Mouse (Mus musculus): ENCODE data around the gene Atp6ap1. TPM values are rescaled to one million over a fixed set of nuclear protein-coding genes. Genes with fewer than 3 reads are reported as not detected.

The Atp6ap1 gene
- polyA plus RNA-seq (2014; fragmentation: Illumina TruSeq; extraction: RNeasy Lipid Tissue Mini Kit (QIAGEN cat#74804); ENCODE audit: insufficient read depth, low read depth, low replicate concordance) = 155 TPM

DNA sequence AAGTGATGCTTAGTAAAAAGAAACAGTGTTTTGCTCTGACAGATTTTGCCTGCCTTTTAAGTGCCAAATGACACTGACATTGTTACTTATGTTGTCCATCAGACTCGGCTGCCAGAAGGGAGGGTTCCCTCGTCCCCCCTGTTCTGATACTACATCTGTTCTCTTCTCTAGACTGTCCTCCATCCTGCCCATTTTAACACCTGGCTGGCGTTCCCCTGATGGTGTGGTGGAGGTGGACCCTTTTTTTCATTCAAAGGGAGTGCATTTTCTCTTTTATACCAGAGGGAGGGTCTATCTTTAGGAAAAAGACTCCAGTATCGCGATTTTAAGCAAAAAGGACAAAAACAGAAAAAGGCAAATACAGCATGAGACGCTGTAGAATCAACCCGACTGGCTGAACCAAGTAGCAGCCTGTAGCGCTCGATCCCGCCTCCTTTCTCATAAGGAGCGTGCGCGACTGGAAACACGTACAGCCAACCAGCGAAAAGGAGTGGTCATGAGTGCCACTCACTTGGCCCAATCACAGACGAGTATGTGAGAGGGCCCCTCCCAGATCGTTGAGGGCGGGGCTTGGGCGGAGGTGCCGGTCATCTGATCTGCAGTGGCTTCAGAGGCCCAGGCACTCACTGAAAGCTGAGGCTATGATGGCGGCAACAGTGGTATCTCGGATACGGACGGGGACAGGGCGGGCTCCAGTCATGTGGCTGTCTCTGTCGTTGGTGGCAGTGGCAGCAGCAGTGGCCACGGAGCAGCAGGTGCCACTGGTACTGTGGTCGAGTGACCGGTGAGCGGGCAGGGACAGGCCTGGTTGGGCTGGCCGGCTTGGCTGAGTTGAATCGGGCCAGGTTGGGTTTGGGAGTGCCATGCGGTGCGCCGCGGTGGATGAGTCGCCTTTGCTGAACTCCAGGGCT is at the start of gene Atp6ap1:
Gene Atp6ap1, plus strand, starts transcription at position 560 of the 911 bp plus-strand sequence.

DNA sequence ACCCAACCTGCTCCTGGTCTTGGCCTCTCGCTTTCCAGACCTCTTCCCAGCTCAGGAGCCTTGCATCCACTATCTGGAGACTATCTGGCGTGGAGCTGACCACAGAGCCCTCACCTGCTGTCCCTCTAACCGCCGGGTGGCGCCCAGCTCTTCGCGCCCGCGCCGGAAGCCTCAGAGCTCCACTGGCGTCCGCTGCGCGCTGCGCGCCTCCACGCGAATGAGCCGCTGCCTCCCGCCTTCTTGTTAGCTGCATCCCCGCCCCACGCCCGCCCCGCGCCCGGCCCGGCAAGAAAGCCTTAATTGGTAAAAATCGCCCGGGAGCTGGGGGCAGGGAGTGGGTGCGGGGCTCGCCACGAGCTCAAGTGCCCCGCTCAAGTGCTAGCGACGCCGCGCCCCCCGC is 47.3 kb upstream of the Atp6ap1 start, which contains the start of gene Flna:
Gene Flna, minus strand, starts transcription at position 206 of the 400 bp plus-strand sequence.

DNA sequence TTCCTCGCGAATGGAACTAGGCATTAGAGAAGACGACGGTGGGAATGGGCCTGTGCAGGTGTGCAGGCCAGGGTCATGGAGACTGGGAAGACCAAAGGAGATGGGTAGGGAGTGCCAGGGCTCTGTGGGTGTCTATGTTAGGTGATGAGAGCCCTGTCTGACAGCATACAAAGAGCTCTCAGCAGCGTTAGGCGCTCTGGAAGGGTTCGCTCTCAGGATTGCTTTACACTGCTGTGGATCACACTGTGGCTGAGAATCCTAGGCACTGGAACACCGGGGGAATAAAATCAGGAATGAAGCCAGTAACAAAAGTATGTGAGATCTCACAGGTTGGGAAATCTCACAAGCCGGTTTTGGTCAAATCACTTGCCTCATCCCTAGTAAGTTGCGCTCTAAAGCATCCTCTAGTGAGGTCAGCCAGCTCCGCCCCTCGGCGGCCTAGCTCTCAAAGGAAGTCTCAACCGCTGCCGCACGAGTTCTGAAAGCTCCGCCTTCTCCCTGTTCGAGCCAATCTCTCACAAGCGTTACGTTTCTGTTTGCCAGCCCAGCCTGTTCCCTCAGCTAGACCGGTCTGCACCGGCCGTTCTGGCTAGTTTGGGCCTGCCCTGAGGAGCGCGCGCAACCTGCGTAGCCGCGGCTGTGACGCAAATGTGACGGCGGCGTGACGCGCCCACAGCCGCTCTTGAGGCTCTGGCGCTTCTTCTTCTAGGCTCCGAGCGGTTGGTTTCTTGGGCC is 42.6 kb upstream of the Atp6ap1 start, which contains the start of gene Emd:
Gene Emd, plus strand, starts transcription at position 535 of the 735 bp plus-strand sequence.

DNA sequence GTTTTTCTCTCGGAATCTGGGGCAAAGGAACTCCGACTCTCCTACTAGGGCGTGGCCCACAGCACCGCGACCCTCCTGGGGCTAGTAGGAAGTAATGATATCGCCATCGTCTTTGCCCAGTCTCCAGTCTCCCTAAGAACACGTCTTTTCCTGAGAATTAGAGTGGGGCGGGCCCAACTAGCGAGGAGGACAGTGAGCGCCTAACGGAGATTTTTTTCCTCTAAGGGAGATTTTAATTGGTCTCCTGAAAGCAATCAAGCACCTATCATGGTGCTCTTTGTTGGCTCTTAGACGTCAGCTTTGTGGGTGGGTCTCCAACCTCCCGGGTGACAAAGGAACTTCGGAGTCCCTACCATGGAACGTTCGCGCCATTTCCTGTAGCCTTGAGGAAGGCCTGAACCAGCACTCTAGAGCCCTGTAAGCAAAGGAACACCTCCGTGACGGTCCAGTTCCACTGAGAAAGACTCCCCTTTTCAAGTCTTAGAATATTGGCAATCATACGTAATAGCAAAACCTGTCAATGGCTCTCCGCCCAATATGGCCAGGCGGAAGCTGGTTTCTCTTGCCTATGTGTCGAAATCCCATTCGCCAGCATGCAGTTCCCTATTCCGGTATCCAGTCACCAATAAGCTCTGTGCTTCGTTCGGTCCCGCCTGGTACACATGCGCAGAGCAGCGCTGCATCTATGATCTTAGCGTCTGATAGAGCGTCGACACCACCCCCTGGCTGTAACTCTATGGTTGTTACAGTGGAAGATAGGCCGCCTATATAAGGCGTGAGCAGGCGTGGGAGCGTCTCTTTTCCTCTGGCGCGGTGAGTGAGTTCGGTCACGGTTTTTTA is 26.6 kb upstream of the Atp6ap1 start, which contains the start of gene Rpl10:
Gene Rpl10, plus strand, starts transcription at position 751 of the 840 bp plus-strand sequence.

DNA sequence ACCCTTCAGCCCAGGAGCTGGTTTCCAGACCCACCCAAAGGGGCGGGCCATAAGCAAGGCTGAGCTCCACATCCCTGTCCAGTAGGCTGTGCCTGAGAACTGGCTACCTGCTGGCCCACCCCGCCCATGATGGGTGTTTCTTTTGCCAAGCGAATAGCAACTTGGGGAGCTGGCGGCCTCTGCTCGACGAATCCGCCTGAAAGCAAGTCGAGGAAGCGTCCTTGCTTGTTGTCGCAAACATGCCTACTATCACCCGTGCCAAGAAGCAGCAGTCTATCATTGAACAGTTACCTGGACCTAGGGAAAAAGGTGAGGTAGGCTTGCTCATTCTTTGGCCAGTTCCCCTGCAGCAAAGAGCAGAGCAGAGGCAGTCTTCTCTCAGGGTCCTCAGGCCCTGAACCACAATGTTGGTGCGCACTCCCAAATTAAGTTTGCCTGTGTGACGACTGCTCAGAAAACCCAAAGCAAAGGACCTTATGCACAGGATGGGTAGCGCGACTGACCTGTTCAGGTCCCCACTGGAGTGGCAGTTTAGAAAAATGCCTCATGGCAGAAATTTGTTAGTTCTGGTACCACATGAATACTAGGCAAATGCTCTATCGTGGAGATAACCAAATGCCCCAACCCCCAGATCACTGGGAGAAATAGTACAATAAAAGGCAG is 15.0 kb upstream of the Atp6ap1 start, which contains the start of the genes Taz and Dnase1l1:
Gene Taz, plus strand, starts transcription at position 181 of the 663 bp plus-strand sequence.
Gene Dnase1l1, minus strand, starts transcription at position 606 of the 663 bp plus-strand sequence.

DNA sequence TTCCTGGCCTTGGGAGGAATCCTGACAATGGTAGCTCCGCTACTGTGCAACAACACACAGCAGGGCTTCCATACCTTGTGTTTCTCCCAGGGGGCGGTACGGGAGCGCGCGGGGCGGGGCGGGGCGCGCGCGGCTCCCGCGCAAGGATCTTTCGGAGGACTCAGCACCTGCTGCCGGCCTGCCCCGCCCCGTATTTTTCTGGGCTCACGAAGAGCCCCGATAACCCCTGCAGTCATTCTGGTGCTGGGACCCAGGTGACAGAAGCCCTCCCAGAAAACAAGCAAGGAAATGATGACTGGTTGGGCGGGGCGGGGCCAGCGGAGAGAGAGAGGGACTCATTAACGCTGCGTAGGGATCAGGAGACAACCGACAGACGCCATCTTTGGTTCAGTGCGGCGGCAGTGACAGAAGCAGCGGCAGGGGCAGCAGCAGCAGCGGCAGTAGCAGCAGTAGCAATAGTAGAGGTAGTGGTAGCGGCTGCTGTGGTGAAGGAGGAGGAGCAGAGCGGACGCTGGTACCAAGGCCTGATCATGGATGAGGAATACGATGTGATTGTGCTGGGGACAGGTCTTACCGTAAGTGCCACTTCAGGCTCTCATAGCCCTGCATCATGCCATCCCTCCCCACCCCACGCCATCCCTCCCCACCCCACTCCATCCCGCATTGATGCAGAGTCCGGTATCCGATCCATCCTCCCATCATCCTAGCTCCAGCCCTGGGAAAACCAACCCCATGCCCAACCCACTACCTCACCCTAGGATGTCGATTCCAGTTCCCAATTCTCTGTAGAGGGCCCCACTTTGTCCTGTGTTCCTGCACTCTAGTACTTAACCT is 8.2 kb downstream of the Atp6ap1 start, which contains the start of gene Gdi1:
Gene Gdi1, plus strand, starts transcription at position 132 of the 834 bp plus-strand sequence.

DNA sequence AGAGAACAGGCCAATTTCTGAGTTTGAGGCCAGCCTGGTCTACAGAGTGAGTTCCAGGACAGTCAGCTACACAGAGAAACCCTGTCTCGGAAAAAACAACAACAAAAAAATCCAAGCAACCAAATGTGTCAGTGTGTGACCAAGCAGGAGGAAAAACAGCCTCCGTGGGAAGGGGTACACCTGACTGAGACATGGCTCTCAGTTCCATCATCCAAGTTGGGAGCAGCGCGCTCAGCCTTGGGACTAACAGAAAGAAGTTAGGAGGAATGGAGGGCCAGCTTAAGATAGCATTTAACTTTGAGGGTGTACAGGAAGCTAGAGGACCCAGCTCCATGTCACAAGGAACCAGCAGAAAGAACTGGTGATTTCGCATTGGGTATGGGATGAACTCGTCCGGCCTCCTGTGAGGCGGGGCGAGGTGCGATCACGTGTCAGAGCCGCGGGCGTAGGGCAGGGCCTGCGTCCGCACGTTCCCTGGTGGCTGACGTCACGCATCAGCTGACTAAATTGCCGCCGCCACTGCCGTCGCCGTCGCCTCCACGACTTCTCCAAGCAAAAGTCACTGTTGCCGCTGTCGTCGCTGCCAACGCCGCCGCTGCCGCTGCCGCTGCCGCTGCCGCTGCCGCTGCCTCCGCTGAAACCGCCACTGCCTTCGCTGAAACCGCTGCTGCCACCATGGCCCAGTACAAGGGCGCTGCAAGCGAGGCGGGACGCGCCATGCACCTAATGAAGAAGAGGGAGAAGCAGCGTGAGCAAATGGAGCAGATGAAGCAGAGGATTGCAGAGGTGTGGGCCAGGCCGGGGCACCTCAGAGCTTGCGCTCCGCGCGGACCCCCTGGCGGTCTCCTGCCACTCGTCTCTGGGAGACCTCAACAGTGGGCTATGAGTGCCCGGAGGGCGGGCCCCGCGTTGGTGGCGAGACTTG is 15.9 kb downstream of the Atp6ap1 start, which contains the start of gene Fam50a:
Gene Fam50a, plus strand, starts transcription at position 494 of the 925 bp plus-strand sequence.

DNA sequence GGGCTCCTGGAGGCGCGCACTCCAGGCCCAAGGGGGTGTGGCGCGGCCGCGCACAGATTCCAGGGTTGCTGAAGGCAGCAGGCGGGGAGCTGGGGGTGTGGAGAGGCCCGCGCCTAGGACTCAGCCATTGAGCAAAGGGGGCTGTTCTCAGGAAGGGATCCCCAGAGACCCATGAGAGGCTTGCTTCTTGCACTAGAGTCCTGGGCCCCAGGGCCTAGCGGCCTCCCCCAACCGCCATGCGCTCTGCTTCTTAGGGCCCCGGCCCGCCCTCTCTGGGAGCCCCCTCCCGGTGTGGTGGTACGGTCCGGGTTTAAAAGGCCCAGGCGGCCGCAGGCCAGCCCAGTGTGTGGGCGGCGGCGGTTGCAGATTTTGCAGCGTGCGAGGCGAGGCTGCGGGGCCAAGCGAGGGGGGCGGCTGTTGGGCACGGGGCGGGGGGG is 31.8 kb downstream of the Atp6ap1 start, which contains the start of gene Plxna3:
Gene Plxna3, plus strand, starts transcription at position 342 of the 437 bp plus-strand sequence.

DNA sequence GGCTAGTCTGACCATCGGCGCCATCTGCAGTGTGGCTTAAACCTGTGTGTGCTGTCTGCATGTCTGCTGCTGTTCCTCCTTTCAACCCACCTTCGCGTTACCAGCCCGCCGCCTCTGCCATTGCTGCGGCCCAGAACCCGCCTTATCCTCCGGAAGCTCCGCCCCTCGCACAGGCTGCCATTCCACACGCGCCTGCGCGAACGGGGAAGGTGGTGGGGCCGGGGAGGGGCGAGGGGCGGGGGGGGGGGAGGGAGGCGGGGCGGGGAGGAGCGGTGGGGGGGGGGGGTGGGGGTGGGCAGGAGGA is 56.5 kb downstream of the Atp6ap1 start, which contains the start of gene Lage3:
Gene Lage3, minus strand, starts transcription at position 152 of the 304 bp plus-strand sequence.

Other genes with a start within 250 kb of the Atp6ap1 start
- gene Opn1mw, start 169.6 kb upstream of the Atp6ap1 start, polyA plus RNA-seq (2014; fragmentation: Illumina TruSeq; extraction: RNeasy Lipid Tissue Mini Kit (QIAGEN cat#74804); ENCODE audit: insufficient read depth, low read depth, low replicate concordance) = not detected
- gene Mecp2, start 161.7 kb upstream of the Atp6ap1 start, polyA plus RNA-seq (2014; fragmentation: Illumina TruSeq; extraction: RNeasy Lipid Tissue Mini Kit (QIAGEN cat#74804); ENCODE audit: insufficient read depth, low read depth, low replicate concordance) = 9.3 TPM
- not detected for gene Tex28, start 129.3 kb upstream of the Atp6ap1 start, polyA plus RNA-seq (2014; fragmentation: Illumina TruSeq; extraction: RNeasy Lipid Tissue Mini Kit (QIAGEN cat#74804); ENCODE audit: insufficient read depth, low read depth, low replicate concordance)
- gene Tktl1, start 119.8 kb upstream of the Atp6ap1 start, polyA plus RNA-seq (2014; fragmentation: Illumina TruSeq; extraction: RNeasy Lipid Tissue Mini Kit (QIAGEN cat#74804); ENCODE audit: insufficient read depth, low read depth, low replicate concordance) = 0.09 TPM
- gene Flna, start 47.3 kb upstream of the Atp6ap1 start, polyA plus RNA-seq (2014; fragmentation: Illumina TruSeq; extraction: RNeasy Lipid Tissue Mini Kit (QIAGEN cat#74804); ENCODE audit: insufficient read depth, low read depth, low replicate concordance) = 210 TPM
- gene Emd, start 42.4 kb upstream of the Atp6ap1 start, polyA plus RNA-seq (2014; fragmentation: Illumina TruSeq; extraction: RNeasy Lipid Tissue Mini Kit (QIAGEN cat#74804); ENCODE audit: insufficient read depth, low read depth, low replicate concordance) = 61.8 TPM
- gene Rpl10, start 26.3 kb upstream of the Atp6ap1 start, polyA plus RNA-seq (2014; fragmentation: Illumina TruSeq; extraction: RNeasy Lipid Tissue Mini Kit (QIAGEN cat#74804); ENCODE audit: insufficient read depth, low read depth, low replicate concordance) = 1,975 TPM
- 54.8 TPM for gene Taz, start 15.2 kb upstream of the Atp6ap1 start, polyA plus RNA-seq (2014; fragmentation: Illumina TruSeq; extraction: RNeasy Lipid Tissue Mini Kit (QIAGEN cat#74804); ENCODE audit: insufficient read depth, low read depth, low replicate concordance)
- 29.0 TPM for gene Dnase1l1, start 14.8 kb upstream of the Atp6ap1 start, polyA plus RNA-seq (2014; fragmentation: Illumina TruSeq; extraction: RNeasy Lipid Tissue Mini Kit (QIAGEN cat#74804); ENCODE audit: insufficient read depth, low read depth, low replicate concordance)
- 80.2 TPM for gene Gdi1, start 7.9 kb downstream of the Atp6ap1 start, polyA plus RNA-seq (2014; fragmentation: Illumina TruSeq; extraction: RNeasy Lipid Tissue Mini Kit (QIAGEN cat#74804); ENCODE audit: insufficient read depth, low read depth, low replicate concordance)
- 41.4 TPM for gene Fam50a, start 15.9 kb downstream of the Atp6ap1 start, polyA plus RNA-seq (2014; fragmentation: Illumina TruSeq; extraction: RNeasy Lipid Tissue Mini Kit (QIAGEN cat#74804); ENCODE audit: insufficient read depth, low read depth, low replicate concordance)
- 1.3 TPM for gene Plxna3, start 32.0 kb downstream of the Atp6ap1 start, polyA plus RNA-seq (2014; fragmentation: Illumina TruSeq; extraction: RNeasy Lipid Tissue Mini Kit (QIAGEN cat#74804); ENCODE audit: insufficient read depth, low read depth, low replicate concordance)
- gene Lage3, start 56.5 kb downstream of the Atp6ap1 start, polyA plus RNA-seq (2014; fragmentation: Illumina TruSeq; extraction: RNeasy Lipid Tissue Mini Kit (QIAGEN cat#74804); ENCODE audit: insufficient read depth, low read depth, low replicate concordance) = 52.2 TPM
- 26.9 TPM for gene Ubl4a, start 76.1 kb downstream of the Atp6ap1 start, polyA plus RNA-seq (2014; fragmentation: Illumina TruSeq; extraction: RNeasy Lipid Tissue Mini Kit (QIAGEN cat#74804); ENCODE audit: insufficient read depth, low read depth, low replicate concordance)
- gene Slc10a3, start 76.3 kb downstream of the Atp6ap1 start, polyA plus RNA-seq (2014; fragmentation: Illumina TruSeq; extraction: RNeasy Lipid Tissue Mini Kit (QIAGEN cat#74804); ENCODE audit: insufficient read depth, low read depth, low replicate concordance) = 8.8 TPM
- gene Fam3a, start 96.2 kb downstream of the Atp6ap1 start, polyA plus RNA-seq (2014; fragmentation: Illumina TruSeq; extraction: RNeasy Lipid Tissue Mini Kit (QIAGEN cat#74804); ENCODE audit: insufficient read depth, low read depth, low replicate concordance) = 24.6 TPM
- 11.7 TPM for gene Ikbkg, start 96.2 kb downstream of the Atp6ap1 start, polyA plus RNA-seq (2014; fragmentation: Illumina TruSeq; extraction: RNeasy Lipid Tissue Mini Kit (QIAGEN cat#74804); ENCODE audit: insufficient read depth, low read depth, low replicate concordance)
- gene G6pdx, start 132.1 kb downstream of the Atp6ap1 start, polyA plus RNA-seq (2014; fragmentation: Illumina TruSeq; extraction: RNeasy Lipid Tissue Mini Kit (QIAGEN cat#74804); ENCODE audit: insufficient read depth, low read depth, low replicate concordance) = 20.4 TPM
- not detected for gene Gm6880, start 184.3 kb downstream of the Atp6ap1 start, polyA plus RNA-seq (2014; fragmentation: Illumina TruSeq; extraction: RNeasy Lipid Tissue Mini Kit (QIAGEN cat#74804); ENCODE audit: insufficient read depth, low read depth, low replicate concordance)

Measured in lung, adult 10 weeks (tissue).